11 mouse cellular contexts compared by ENCODE assay signal in genomic region chr10:20382807-20383419, GRCm38 (mm10). TPM values are rescaled to one million over a fixed set of nuclear protein-coding genes. Genes with fewer than 3 reads are reported as not detected.
A peak's percentile ranks its signal among the peaks of the same experiment; 100 is the strongest.
DNase-seq lines count a peak whose midpoint lies in the region; ATAC-seq and TF ChIP-seq lines count a peak whose summit lies in the region.
"Had no signal": no experiment of that assay in that cellular context is flagged by ENCODE, and none has a peak within 500 bp of the region (broad histone marks: within the 10 kb centered on the region; RNA-seq: fewer than 3 reads in every experiment).

No protein-coding gene starts in this region.

- 0 out of 2 replicates have a peak, but pooled peaks cover 8% of the 10 kb centered on the region for H3K4me1 ChIP-seq in forebrain, embryonic 14.5 days (ENCODE audit: control insufficient read depth, insufficient read depth, low read length)
- H3K4me1 ChIP-seq in midbrain, embryonic 13.5 days (replicated peaks): peaks cover 11% of the 10 kb centered on the region
- H3K4me1 ChIP-seq in intestine, embryonic 15.5 days (replicated peaks): 0 out of 2 replicates have a peak, but pooled peaks cover 3% of the 10 kb centered on the region
- no peaks in the 10 kb centered on the region for H3K4me1 ChIP-seq in intestine, postnatal 0 days (replicated peaks; ENCODE audit: control insufficient read depth, insufficient read depth, low read length)

- H3K36me3 ChIP-seq in forebrain, embryonic 14.5 days (ENCODE audit: control insufficient read depth, insufficient read depth, low read length): no peaks in the 10 kb centered on the region
- H3K36me3 ChIP-seq in midbrain, embryonic 13.5 days: no peaks in the 10 kb centered on the region
- no peaks in the 10 kb centered on the region for H3K36me3 ChIP-seq in intestine, embryonic 15.5 days
- no peaks in the 10 kb centered on the region for H3K36me3 ChIP-seq in intestine, postnatal 0 days (ENCODE audit: control insufficient read depth, insufficient read depth)

- no peaks in the 10 kb centered on the region for H3K27me3 ChIP-seq in forebrain, embryonic 14.5 days (replicated peaks; ENCODE audit: control insufficient read depth, insufficient read depth, low read length)
- H3K27me3 ChIP-seq in midbrain, embryonic 13.5 days: no peaks in the 10 kb centered on the region
- no peaks in the 10 kb centered on the region for H3K27me3 ChIP-seq in intestine, embryonic 15.5 days (replicated peaks)
- H3K27me3 ChIP-seq in intestine, postnatal 0 days (replicated peaks; ENCODE audit: control insufficient read depth, insufficient read depth, low read length): no peaks in the 10 kb centered on the region

- WGBS in forebrain, embryonic 14.5 days: 81% methylated on average over 6 of the region's 6 CpGs
- WGBS in midbrain, embryonic 13.5 days: 82% methylated on average over 6 of the region's 6 CpGs
- WGBS in intestine, embryonic 15.5 days: 63% methylated on average over 6 of the region's 6 CpGs
- WGBS in intestine, postnatal 0 days: 77% methylated on average over 6 of the region's 6 CpGs

- no peaks in the 10 kb centered on the region for H3K9me3 ChIP-seq in forebrain, embryonic 14.5 days (replicated peaks; ENCODE audit: control insufficient read depth, low read length)
- no peaks in the 10 kb centered on the region for H3K9me3 ChIP-seq in midbrain, embryonic 13.5 days
- H3K9me3 ChIP-seq in intestine, embryonic 15.5 days: no peaks in the 10 kb centered on the region
- no peaks in the 10 kb centered on the region for H3K9me3 ChIP-seq in intestine, postnatal 0 days (ENCODE audit: control insufficient read depth)

- peak; percentile 81 for DNase-seq in heart, adult 11 months
- DNase-seq in heart, adult 18-20 months: no peak
- DNase-seq in R1 (ENCODE audit: low read depth, low spot score) (peak; percentile 20), MN1 (ENCODE audit: low spot score) (no peak)
- peak; percentile 71 for DNase-seq in forebrain, embryonic 14.5 days (ENCODE audit: low spot score)
- DNase-seq: kidney, adult 2 months; lung, postnatal 10 days had no signal

- ATAC-seq in forebrain, embryonic 14.5 days: peak; percentile 59
- peak; percentile 82 for ATAC-seq in midbrain, embryonic 13.5 days
- no peak for ATAC-seq in intestine, embryonic 15.5 days
- ATAC-seq in intestine, postnatal 0 days: no peak

- no peak overlapping the region for H3K4me2 ChIP-seq in forebrain, embryonic 14.5 days (ENCODE audit: low read length)
- H3K4me2 ChIP-seq in midbrain, embryonic 13.5 days (replicated peaks): no peak overlapping the region
- H3K4me2 ChIP-seq in intestine, embryonic 15.5 days (replicated peaks): no peak overlapping the region
- H3K4me2 ChIP-seq in intestine, postnatal 0 days (replicated peaks; ENCODE audit: low read depth): no peak overlapping the region

- no peak overlapping the region for H3K4me3 ChIP-seq in forebrain, embryonic 14.5 days (ENCODE audit: low read depth, low read length)
- no peak overlapping the region for H3K4me3 ChIP-seq in midbrain, embryonic 13.5 days (replicated peaks)
- no peak overlapping the region for H3K4me3 ChIP-seq in intestine, embryonic 15.5 days (replicated peaks)
- H3K4me3 ChIP-seq in intestine, postnatal 0 days (ENCODE audit: low read depth, low read length): no peak overlapping the region
- H3K4me3 ChIP-seq: myocyte had no signal

- no peak for TF ChIP-seq CTCF in intestine, postnatal 0 days (IDR thresholded peaks at IDR 0.05; ENCODE audit: low read depth)

- no peak overlapping the region for H3K27ac ChIP-seq in forebrain, embryonic 14.5 days (ENCODE audit: low read depth, low read length)
- no peak overlapping the region for H3K27ac ChIP-seq in midbrain, embryonic 13.5 days
- no peak overlapping the region for H3K27ac ChIP-seq in intestine, embryonic 15.5 days
- H3K27ac ChIP-seq in intestine, postnatal 0 days (ENCODE audit: low read depth, low read length): no peak overlapping the region

- H3K9ac ChIP-seq in forebrain, embryonic 14.5 days (ENCODE audit: low read length): no peak overlapping the region
- no peak overlapping the region for H3K9ac ChIP-seq in midbrain, embryonic 13.5 days (replicated peaks)
- H3K9ac ChIP-seq in intestine, embryonic 15.5 days: no peak overlapping the region
- no peak overlapping the region for H3K9ac ChIP-seq in intestine, postnatal 0 days (ENCODE audit: low read depth, low read length)

RNA-seq across cellular contexts. Expression of gene Mtfr2, which starts 35.3 kb away (rescaled TPM):
- under 1 TPM; 0.26 to 0.52 TPM for total RNA-seq in heart, adult 18-20 months (2021)
- 0.80 and 1.1 TPM in 2 replicates for polyA plus RNA-seq in forebrain, embryonic 14.5 days (2014; fragmentation: Nextera tagmentation; extraction: Ambion mirVana)
- polyA plus RNA-seq in midbrain, embryonic 13.5 days (2015; fragmentation: Nextera tagmentation; extraction: Ambion mirVana): 1.2 and 1.3 TPM in 2 replicates
- polyA plus RNA-seq in intestine, embryonic 15.5 days (2015; fragmentation: Nextera tagmentation; extraction: Ambion mirVana): 1.7 and 2.2 TPM in 2 replicates
- polyA plus RNA-seq in intestine, postnatal 0 days (2015; fragmentation: Nextera tagmentation; extraction: Ambion mirVana): 0.44 and 0.59 TPM in 2 replicates

Comparison
In these comparisons a context has a peak if more than half of its experiments do, and no peak if none do; other contexts are left out.
1. DNase-seq: peak in heart, adult 11 months (single experiment), R1 (single experiment) and forebrain, embryonic 14.5 days (single experiment); none in heart, adult 18-20 months (0 of 2) and MN1 (single experiment).
2. ATAC-seq: peak in forebrain, embryonic 14.5 days (single experiment) and midbrain, embryonic 13.5 days (single experiment); none in intestine, embryonic 15.5 days (single experiment) and intestine, postnatal 0 days (single experiment).